Mouse (Mus musculus): ENCODE measurements around the gene Car11.

GRCm38 (mm10) chr7:45695098-45695497, 4.5 kb upstream of the Car11 start:
- TF ChIP-seq GATA1 (IDR thresholded peaks at IDR 0.05; ENCODE audit: borderline replicate concordance, low read length): no peak
- no peak for TF ChIP-seq FLI1 (IDR thresholded peaks at IDR 0.05; ENCODE audit: low read length)

Data from megakaryocyte, embryonic 14.5 days (primary cell).